Mouse (Mus musculus) MEL (cell line): ENCODE results near the gene Tm9sf4. TPM values are rescaled to one million over a fixed set of nuclear protein-coding genes. Genes with fewer than 3 reads are reported as not detected.

Experiments used
- DNase-seq: peaks from one replicate; pipeline ENCODE4 v3.0.0; 2011; ENCODE audit warnings: low read depth, low spot score
- H3K27ac ChIP-seq: 2 replicates; pipeline ENCODE4 v1.5.1; 2012; ENCODE audit warnings: low read depth, mild to moderate bottlenecking, control low read depth, low read length, moderate library complexity; ENCODE audit not compliant: control insufficient read depth
- H3K27me3 ChIP-seq, 2 experiments: fragments of 150-350 bp in 1 of 2; sonication (generic) in 1 of 2; 2 replicates each; pipeline ENCODE4 v1.6.1; 2012; ENCODE audit warnings: low read length in 2 of 2, mild to moderate bottlenecking in 2 of 2, improper control_type of control experiment in 1 of 2, moderate library complexity in 1 of 2; ENCODE audit not compliant: insufficient read depth in 2 of 2, control insufficient read depth in 1 of 2
- H3K36me3 ChIP-seq, 2 experiments: 2 replicates each; pipeline ENCODE4 v1.6.1; 2012 to 2014; ENCODE audit warnings: low read length in 2 of 2, improper control_type of control experiment in 1 of 2, inconsistent platforms in 1 of 2, mild to moderate bottlenecking in 1 of 2; ENCODE audit not compliant: insufficient read depth in 2 of 2, control insufficient read depth in 1 of 2
- H3K4me1 ChIP-seq, 2 experiments: fragments of 150-350 bp in 1 of 2; sonication (generic) in 1 of 2; 2 replicates each; pipeline ENCODE4 v1.6.1; 2012; ENCODE audit warnings: low read length in 2 of 2, improper control_type of control experiment in 1 of 2, mild to moderate bottlenecking in 1 of 2; ENCODE audit not compliant: insufficient read depth in 2 of 2, control insufficient read depth in 1 of 2
- H3K4me3 ChIP-seq, 2 experiments: fragments of 150-350 bp in 1 of 2; sonication (generic) in 1 of 2; 2 replicates each; pipeline ENCODE4 v1.5.1; 2012; ENCODE audit warnings: low read depth in 2 of 2, low read length in 2 of 2, mild to moderate bottlenecking in 2 of 2, moderate library complexity in 2 of 2, control low read depth in 1 of 2, improper control_type of control experiment in 1 of 2; ENCODE audit not compliant: control insufficient read depth in 1 of 2, insufficient read depth in 1 of 2
- H3K79me2 ChIP-seq: 2 replicates; pipeline ENCODE4 v1.6.1; 2012; ENCODE audit warnings: mild to moderate bottlenecking, low read length, moderate library complexity; ENCODE audit not compliant: control insufficient read depth, poor library complexity, insufficient read depth
- H3K9ac ChIP-seq: 2 replicates; pipeline ENCODE4 v1.6.1; 2012; ENCODE audit warnings: low read depth, mild to moderate bottlenecking, control low read depth, low read length, moderate library complexity; ENCODE audit not compliant: control insufficient read depth, poor library complexity, severe bottlenecking
- H3K9me3 ChIP-seq: fragments of 150-350 bp; sonication (generic); replicated peaks from 2 replicates; pipeline ENCODE4 v1.6.1; 2012; ENCODE audit warnings: mild to moderate bottlenecking, low read length, improper control_type of control experiment, moderate library complexity; ENCODE audit not compliant: insufficient read depth
- BHLHE40 ChIP-seq: IDR thresholded peaks from 2 replicates; pipeline ENCODE4 v1.6.1; 2012; ENCODE audit warnings: low read depth, mild to moderate bottlenecking, inconsistent platforms, low read length, improper control_type of control experiment, borderline replicate concordance
- CHD1 ChIP-seq: IDR thresholded peaks from 2 replicates; pipeline ENCODE4 v1.6.1; 2012; ENCODE audit warnings: low read depth, mild to moderate bottlenecking, inconsistent platforms, low read length, improper control_type of control experiment
- CTCF ChIP-seq, 3 experiments: IDR thresholded peaks in 2 of 3; conservative IDR thresholded peaks in 1 of 3; 2 replicates each; pipeline ENCODE4 v1.5.1; 2011 to 2012; ENCODE audit warnings: low read length in 3 of 3, low read depth in 2 of 3, mild to moderate bottlenecking in 2 of 3, improper control_type of control experiment in 1 of 3, inconsistent platforms in 1 of 3, mixed read lengths in 1 of 3, moderate library complexity in 1 of 3; ENCODE audit not compliant: control insufficient read depth in 1 of 3, insufficient read depth in 1 of 3, poor library complexity in 1 of 3, severe bottlenecking in 1 of 3
- ETS1 ChIP-seq: IDR thresholded peaks from 2 replicates; pipeline ENCODE4 v1.6.1; 2012; ENCODE audit warnings: low read depth, mild to moderate bottlenecking, inconsistent platforms, low read length, improper control_type of control experiment, moderate library complexity
- GABPA ChIP-seq: IDR thresholded peaks from 2 replicates; pipeline ENCODE4 v1.6.1; 2012; ENCODE audit warnings: low read depth, mild to moderate bottlenecking, inconsistent platforms, low read length, improper control_type of control experiment, moderate library complexity
- HCFC1 ChIP-seq: IDR thresholded peaks from 2 replicates; pipeline ENCODE4 v1.6.1; 2012; ENCODE audit warnings: low read depth, mild to moderate bottlenecking, inconsistent platforms, low read length, improper control_type of control experiment, moderate library complexity
- KAT2A ChIP-seq: conservative IDR thresholded peaks from 2 replicates; pipeline ENCODE4 v1.6.1; 2012; ENCODE audit warnings: low read depth, low read length, improper control_type of control experiment, inconsistent platforms
- MAX ChIP-seq: IDR thresholded peaks from 2 replicates; pipeline ENCODE4 v1.6.1; 2011; ENCODE audit warnings: low read length, improper control_type of control experiment
- MXI1 ChIP-seq: IDR thresholded peaks from 2 replicates; pipeline ENCODE4 v1.6.1; 2011; ENCODE audit warnings: mild to moderate bottlenecking, low read depth, low read length, improper control_type of control experiment
- MYC ChIP-seq: IDR thresholded peaks from 2 replicates; pipeline ENCODE4 v1.6.1; 2011; ENCODE audit warnings: low read depth, mild to moderate bottlenecking, low read length, improper control_type of control experiment, moderate library complexity
- NELFE ChIP-seq: IDR thresholded peaks from 2 replicates; pipeline ENCODE4 v1.6.1; 2011; ENCODE audit warnings: low read depth, low read length, improper control_type of control experiment
- NRF1 ChIP-seq: IDR thresholded peaks from 2 replicates; pipeline ENCODE4 v1.6.1; 2014; ENCODE audit warnings: low read depth, mild to moderate bottlenecking, inconsistent platforms, low read length, improper control_type of control experiment, moderate library complexity; ENCODE audit not compliant: poor library complexity, insufficient read depth, severe bottlenecking
- POLR2A ChIP-seq, 2 experiments: IDR thresholded peaks; 2 replicates each; pipeline ENCODE4 v1.6.1; 2011 to 2012; ENCODE audit warnings: low read length in 2 of 2, mild to moderate bottlenecking in 2 of 2, control low read depth in 1 of 2, improper control_type of control experiment in 1 of 2, low read depth in 1 of 2, moderate library complexity in 1 of 2; ENCODE audit not compliant: control insufficient read depth in 1 of 2, insufficient read depth in 1 of 2, poor library complexity in 1 of 2
- RAD21 ChIP-seq: IDR thresholded peaks from 2 replicates; pipeline ENCODE4 v1.6.1; 2011; ENCODE audit warnings: mild to moderate bottlenecking, low read depth, low read length, improper control_type of control experiment
- SIN3A ChIP-seq: IDR thresholded peaks from 2 replicates; pipeline ENCODE4 v1.6.1; 2012; ENCODE audit warnings: low read length, improper control_type of control experiment, inconsistent platforms
- SMC3 ChIP-seq: IDR thresholded peaks from 2 replicates; pipeline ENCODE4 v1.6.1; 2011; ENCODE audit warnings: low read depth, low read length, improper control_type of control experiment
- TAL1 ChIP-seq: IDR thresholded peaks from 2 replicates; pipeline ENCODE4 v1.6.1; 2012; ENCODE audit warnings: mild to moderate bottlenecking, inconsistent platforms, low read length, moderate library complexity, mixed read lengths
- TBP ChIP-seq: IDR thresholded peaks from 2 replicates; pipeline ENCODE4 v1.8.0; 2011; ENCODE audit warnings: low read depth, low read length, improper control_type of control experiment
- TCF12 ChIP-seq: IDR thresholded peaks from 2 replicates; pipeline ENCODE4 v1.6.1; 2014; ENCODE audit warnings: low read depth, mild to moderate bottlenecking, inconsistent platforms, low read length, improper control_type of control experiment, moderate library complexity
- UBTF ChIP-seq: IDR thresholded peaks from 2 replicates; pipeline ENCODE4 v1.6.1; 2012; ENCODE audit warnings: low read depth, mild to moderate bottlenecking, inconsistent platforms, low read length, improper control_type of control experiment, moderate library complexity, borderline replicate concordance; ENCODE audit not compliant: insufficient read depth
- USF1 ChIP-seq: IDR thresholded peaks from 2 replicates; pipeline ENCODE4 v1.6.1; 2014; ENCODE audit warnings: low read depth, mild to moderate bottlenecking, inconsistent platforms, low read length, improper control_type of control experiment, moderate library complexity
- USF2 ChIP-seq, 2 experiments: IDR thresholded peaks; 2 replicates each; pipeline ENCODE4 v1.6.1; 2011 to 2012; ENCODE audit warnings: improper control_type of control experiment in 2 of 2, low read length in 2 of 2, borderline replicate concordance in 1 of 2, inconsistent platforms in 1 of 2, low read depth in 1 of 2, mild to moderate bottlenecking in 1 of 2; ENCODE audit not compliant: insufficient read depth in 1 of 2
- ZC3H11A ChIP-seq: IDR thresholded peaks from 2 replicates; pipeline ENCODE4 v1.6.1; 2012; ENCODE audit warnings: low read depth, mild to moderate bottlenecking, inconsistent platforms, low read length, improper control_type of control experiment
- ZMIZ1 ChIP-seq: IDR thresholded peaks from 2 replicates; pipeline ENCODE4 v1.6.1; 2012; ENCODE audit warnings: low read depth, mild to moderate bottlenecking, inconsistent platforms, low read length, improper control_type of control experiment, moderate library complexity
- polyA plus RNA-seq, 2 experiments: library from polyadenylated mRNA; stranded (reverse) in 1 of 2; unstranded in 1 of 2; fragments of >175 nt in 1 of 2; fragments of >200 nt in 1 of 2; gene quantifications; 2 replicates each; pipeline versions ENCODE4 v1.2.1 to v1.2.4; 2012; ENCODE audit warnings: low replicate concordance in 2 of 2, low read depth in 1 of 2; ENCODE audit not compliant: insufficient read length in 2 of 2, insufficient read depth in 1 of 2, missing spikeins in 1 of 2
- total RNA-seq: library from RNA; depleted of rRNA; stranded (reverse); fragments of 300-350 nt; gene quantifications from 2 replicates; pipeline ENCODE4 v1.2.3, GENCODE M21; 2012

Gene Tm9sf4
- total and polyA plus RNA-seq, 3 experiments, result 16.1 to 269 (median 29.8) TPM

- Histone ChIP-seq H3K4me1 (no peaks in the 10 kb centered on the region; a peak in 1 of 4 replicates), H3K79me2 (no peaks in the 10 kb centered on the region), H3K36me3 (no peaks in the 10 kb centered on the region), H3K27me3 (peaks cover 12% of the 10 kb centered on the region in 2 experiments), H3K4me3 (no peak overlapping the region), H3K9me3 (no peaks in the 10 kb centered on the region), H3K27ac (no peak overlapping the region), H3K9ac (no peak overlapping the region)
- DNase-seq, result no peak
- TF ChIP-seq ETS1 (no peak), ZC3H11A (no peak), ZMIZ1 (no peak), CHD1 (no peak), SIN3A (no peak), MYC (no peak), MAX (peak; percentile 21; the same call in 1 of the 2 replicates), GABPA (no peak)
Observed at GRCm38 (mm10) chr2:153125875-153126274, 35.2 kb upstream of the Tm9sf4 start.

- H3K9me3 ChIP-seq, result no peaks in the 10 kb centered on the region
- H3K4me1 ChIP-seq, result no peaks in the 10 kb centered on the region
- H3K27me3 ChIP-seq, result peaks cover 8% of the 10 kb centered on the region in 2 experiments
- peak; percentile 45 for DNase-seq
- H3K36me3 ChIP-seq, result no peaks in the 10 kb centered on the region
- no peak overlapping the region for H3K27ac ChIP-seq
- TF ChIP-seq SMC3, result peak; percentile 73
- no peak for TF ChIP-seq HCFC1
- TF ChIP-seq RAD21, result peak; percentile 59
- peak; percentile 55 to 83 (median 74) for TF ChIP-seq CTCF (IDR thresholded peaks at IDR 0.05 in 2 of 3, conservative IDR thresholded peaks at IDR 0.05 in 1 of 3; ENCODE audit: control insufficient read depth in 1 of 3, insufficient read depth in 1 of 3, low read depth in 2 of 3, low read length in 3 of 3, poor library complexity in 1 of 3, severe bottlenecking in 1 of 3)
- TF ChIP-seq BHLHE40, result 0 out of 2 replicates have a peak, but pooled peaks have one; percentile 19
- peak; percentile 52; the same call in 1 of the 2 replicates for TF ChIP-seq ZC3H11A
- TF ChIP-seq UBTF, result no peak
- H3K4me3 ChIP-seq, result no peak overlapping the region
- no peak overlapping the region for H3K9ac ChIP-seq
- no peaks in the 10 kb centered on the region for H3K79me2 ChIP-seq
Observed at GRCm38 (mm10) chr2:153131019-153131418, 30.1 kb upstream of the Tm9sf4 start.

GRCm38 (mm10) chr2:153134237-153134636, 26.9 kb upstream of the Tm9sf4 start:
- TF ChIP-seq POLR2A (IDR thresholded peaks at IDR 0.05; ENCODE audit: control insufficient read depth in 1 of 2, insufficient read depth in 1 of 2, low read depth in 1 of 2, low read length in 2 of 2, poor library complexity in 1 of 2) (no peak), NELFE (no peak), MXI1 (no peak), USF1 (no peak), SIN3A (no peak), TCF12 (no peak), ZC3H11A (no peak), NRF1 (no peak), GABPA (no peak), TAL1 (no peak), TBP (no peak), KAT2A (no peak), USF2 (IDR thresholded peaks at IDR 0.05; ENCODE audit: borderline replicate concordance in 1 of 2, insufficient read depth in 1 of 2, low read depth in 1 of 2, low read length in 2 of 2) (no peak), MAX (no peak)
- H3K9ac ChIP-seq, result no peak overlapping the region
- no peak overlapping the region for H3K27ac ChIP-seq
- no peaks in the 10 kb centered on the region for H3K36me3 ChIP-seq
- H3K4me1 ChIP-seq, result no peaks in the 10 kb centered on the region
- H3K79me2 ChIP-seq, result no peaks in the 10 kb centered on the region
- no peaks in the 10 kb centered on the region for H3K9me3 ChIP-seq
- H3K4me3 ChIP-seq, result no peak overlapping the region
- no peak for DNase-seq
- H3K27me3 ChIP-seq, result peaks cover 0 to 1% of the 10 kb centered on the region in 2 experiments; a peak in 2 of 4 replicates
